Mouse (Mus musculus): ENCODE measurements around the gene Jade3.

Gene Jade3

DNA sequence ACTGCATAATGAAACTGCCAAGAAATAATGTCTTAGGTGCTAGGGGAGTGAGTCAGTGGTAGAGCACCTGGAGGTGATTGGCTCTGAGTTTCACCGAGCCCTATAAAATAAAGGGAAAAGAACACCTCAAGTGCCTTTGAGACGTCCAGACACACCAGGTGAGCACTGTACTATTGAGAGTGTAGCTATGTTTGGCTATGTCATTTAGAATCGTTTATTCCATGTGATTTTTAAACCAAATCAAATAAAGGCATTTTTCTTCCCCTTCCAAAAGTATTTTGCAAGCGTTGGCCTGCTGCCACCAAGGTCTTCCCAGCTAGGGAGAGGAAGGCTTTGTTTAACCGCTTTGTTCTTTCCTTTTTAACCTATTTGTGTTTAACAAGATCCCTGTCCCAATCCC is 122.1 kb downstream of the Jade3 start:
- DNase-seq (ENCODE audit: extremely low read depth, insufficient read length, low spot score) = no peak

DNA sequence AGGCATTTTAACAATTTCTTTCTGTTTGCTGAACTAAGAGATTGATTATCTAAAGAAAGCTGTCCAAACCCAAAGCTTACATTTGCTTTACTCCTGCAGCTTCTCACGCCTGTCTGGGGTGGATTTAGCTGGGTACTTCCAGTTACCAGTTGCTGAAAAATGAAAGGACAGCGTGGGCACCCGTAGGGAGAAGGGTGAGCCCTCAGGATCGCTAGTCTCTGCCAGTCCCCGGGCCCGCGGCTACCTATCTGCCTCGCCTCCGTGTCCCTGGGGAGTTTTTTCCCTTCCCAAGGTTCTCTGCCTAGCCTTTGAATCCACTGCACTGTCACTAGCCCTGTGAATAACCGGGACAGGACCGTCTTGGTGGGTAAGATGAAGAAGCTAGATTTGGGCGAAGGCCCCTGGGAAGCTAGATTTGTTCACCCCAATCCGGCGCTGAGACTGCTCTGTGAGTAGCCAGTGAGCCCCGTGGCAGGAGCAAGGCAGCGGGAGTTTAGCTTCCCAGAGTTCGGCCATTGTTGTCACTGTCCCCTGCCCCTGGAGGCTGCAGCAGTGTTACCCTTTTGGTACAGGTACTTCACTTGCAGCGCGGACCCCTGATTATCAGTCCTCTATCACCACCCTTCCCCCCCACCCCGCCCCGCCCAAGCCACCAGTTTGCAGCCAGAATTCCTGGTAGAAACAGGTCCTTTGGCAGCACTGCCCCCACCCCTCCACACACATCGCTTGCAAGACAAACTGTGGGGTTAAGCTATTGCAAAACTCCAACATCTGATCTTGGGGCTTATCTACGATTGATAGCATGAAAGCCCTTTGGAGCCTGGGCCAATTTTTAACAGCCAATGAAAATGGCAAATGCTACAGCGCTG is 122.8 kb downstream of the Jade3 start:
- no peak for DNase-seq (ENCODE audit: extremely low read depth, insufficient read length, low spot score)

DNA sequence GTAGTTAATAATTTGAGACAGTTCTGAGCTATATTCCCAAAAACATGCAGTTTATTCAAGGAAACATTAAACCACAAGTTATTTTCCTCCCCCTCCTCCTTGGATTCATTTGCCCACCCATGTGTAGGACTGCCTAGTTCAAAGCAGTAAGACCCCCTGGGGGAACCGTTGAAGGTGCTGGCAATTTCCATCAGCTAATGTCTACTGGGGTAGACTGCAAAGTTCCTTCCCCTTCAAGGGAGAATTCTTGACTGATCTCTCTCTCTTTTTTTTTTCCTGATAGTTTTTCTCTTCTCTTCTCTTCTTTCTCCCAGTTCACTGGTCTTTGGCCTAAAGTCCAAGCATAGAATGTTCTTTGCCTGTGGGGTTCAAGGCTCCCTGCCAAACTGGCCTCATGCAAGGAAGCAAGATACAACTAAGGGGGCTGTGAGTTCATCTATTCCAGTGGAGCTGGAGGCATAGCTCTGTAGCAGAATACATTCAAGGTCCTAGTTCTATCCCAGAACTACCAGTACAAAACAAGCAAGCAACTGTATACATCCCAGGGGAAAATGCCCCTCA is 123.5 kb downstream of the Jade3 start:
- no peak for DNase-seq (ENCODE audit: extremely low read depth, insufficient read length, low spot score)

DNA sequence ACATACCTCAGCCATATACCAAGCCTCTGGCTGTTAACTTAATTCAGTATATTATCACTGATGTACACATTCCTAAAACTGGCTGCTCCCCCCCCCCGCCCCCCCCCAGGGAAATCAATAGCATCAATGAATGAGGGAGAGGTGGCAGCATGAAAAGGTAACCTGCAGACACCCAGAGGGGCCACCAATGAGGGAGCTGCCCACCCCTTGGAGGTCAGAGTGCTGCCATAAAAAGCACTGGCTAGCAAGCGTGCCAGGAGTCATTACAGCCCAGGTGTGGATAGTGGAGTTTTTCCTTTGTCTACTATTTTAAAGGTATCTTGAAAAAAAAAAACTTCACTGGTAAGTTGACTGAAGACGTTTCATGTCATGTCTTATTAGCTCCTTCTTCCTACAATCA is 124.0 kb downstream of the Jade3 start, which contains the start of gene Rgn:
Gene Rgn (plus strand): TSS at position 256 of the 400 bp plus-strand sequence.
- no peak for DNase-seq (ENCODE audit: extremely low read depth, insufficient read length, low spot score)

DNA sequence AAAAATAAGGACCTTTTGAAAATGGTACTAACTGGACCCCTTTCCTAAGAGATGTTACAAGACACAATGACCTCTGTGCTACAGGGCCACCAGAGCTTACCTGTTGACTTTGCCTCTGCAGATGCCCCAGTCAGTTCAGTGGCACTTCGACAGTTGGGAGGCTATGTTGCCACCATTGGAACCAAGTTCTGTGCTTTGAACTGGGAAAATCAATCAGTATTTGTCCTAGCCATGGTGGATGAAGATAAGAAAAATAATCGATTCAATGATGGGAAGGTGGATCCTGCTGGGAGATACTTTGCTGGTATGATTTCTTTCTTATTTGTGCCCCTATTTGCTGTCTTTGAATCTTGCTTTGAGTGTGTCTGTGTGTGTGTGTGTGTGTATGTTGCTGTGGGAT is 126.7 kb downstream of the Jade3 start:
- DNase-seq (ENCODE audit: extremely low read depth, insufficient read length, low spot score) = no peak

DNA sequence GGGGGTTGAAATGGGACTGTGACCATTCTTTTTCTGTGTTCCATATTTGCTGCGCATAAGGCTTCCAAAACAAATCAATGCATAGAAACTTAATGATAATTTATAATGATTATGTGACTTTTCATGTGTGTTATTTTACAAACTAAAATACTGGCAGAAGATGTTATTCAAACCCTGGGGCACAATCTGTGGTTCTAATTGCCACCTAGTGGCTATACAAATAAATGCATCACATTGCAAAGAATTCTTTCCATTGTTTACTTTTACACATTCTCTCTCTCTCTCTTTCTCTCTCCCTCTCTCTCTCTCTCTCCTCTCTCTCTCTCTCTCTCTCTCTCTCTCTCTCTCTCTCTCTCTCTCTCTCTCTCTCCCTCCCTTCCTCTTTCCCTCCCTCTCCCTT is 136.4 kb downstream of the Jade3 start:
- no peak for DNase-seq (ENCODE audit: extremely low read depth, insufficient read length, low spot score)

DNA sequence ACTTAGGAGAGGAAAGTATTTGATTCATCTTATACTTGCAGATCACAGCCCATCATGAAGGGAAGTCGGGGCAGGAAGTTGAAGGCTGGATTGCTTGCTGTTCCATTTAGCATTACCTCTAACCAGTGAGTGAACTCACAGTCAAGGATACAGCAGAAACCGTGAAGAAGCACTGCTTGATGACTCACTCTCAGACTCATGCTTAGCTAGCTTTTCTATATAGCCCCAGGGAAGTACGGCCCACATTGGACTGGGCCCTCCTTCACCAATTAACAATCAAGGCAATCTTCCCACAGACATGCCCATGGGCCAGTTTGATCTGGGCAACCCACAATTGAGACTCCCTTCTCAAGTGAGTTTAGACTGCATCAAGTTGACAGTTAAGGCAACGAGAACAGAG is 138.5 kb downstream of the Jade3 start:
- DNase-seq (ENCODE audit: extremely low read depth, insufficient read length, low spot score) = peak; percentile 8
